Mouse (Mus musculus): ENCODE results near the gene 9430015G10Rik. TPM values are rescaled to one million over a fixed set of nuclear protein-coding genes. Genes with fewer than 3 reads are reported as not detected.

9430015G10Rik gene
- polyA plus RNA-seq (2015; fragmentation: Nextera tagmentation; extraction: Ambion mirVana), result 40.2 and 41.0 TPM in 2 replicates

GRCm38 (mm10) chr4:156109570-156110331 lies at the start of gene 9430015G10Rik:
9430015G10Rik (plus strand) TSS chr4:156109982.
- Histone ChIP-seq H3K36me3 (0 out of 2 replicates have a peak, but pooled peaks cover 3% of the 10 kb centered on the region), H3K4me1 (peaks cover 13% of the 10 kb centered on the region), H3K27ac (replicated peaks) (peak within 1 kb of the TSS; percentile 81), H3K9ac (replicated peaks) (peak within 1 kb of the TSS; percentile 69), H3K9me3 (no peaks in the 10 kb centered on the region), H3K27me3 (no peaks in the 10 kb centered on the region), H3K4me3 (peak within 1 kb of the TSS; percentile 56), H3K4me2 (replicated peaks) (peak within 1 kb of the TSS; percentile 60)
- ATAC-seq (replicated peaks), result peak; percentile 99
- WGBS, result under 1% methylated on average over 60 of the region's 60 CpGs

GRCm38 (mm10) chr4:156063861-156064509 lies 45.8 kb upstream of the 9430015G10Rik start:
- Histone ChIP-seq H3K27ac (replicated peaks) (no peak overlapping the region), H3K9me3 (no peaks in the 10 kb centered on the region), H3K4me2 (replicated peaks) (no peak overlapping the region), H3K27me3 (no peaks in the 10 kb centered on the region), H3K4me3 (no peak overlapping the region), H3K4me1 (no peaks in the 10 kb centered on the region), H3K9ac (replicated peaks) (no peak overlapping the region), H3K36me3 (no peaks in the 10 kb centered on the region)
- 5% methylated on average over 4 of the region's 4 CpGs for WGBS
- no peak for ATAC-seq (replicated peaks)

DNA sequence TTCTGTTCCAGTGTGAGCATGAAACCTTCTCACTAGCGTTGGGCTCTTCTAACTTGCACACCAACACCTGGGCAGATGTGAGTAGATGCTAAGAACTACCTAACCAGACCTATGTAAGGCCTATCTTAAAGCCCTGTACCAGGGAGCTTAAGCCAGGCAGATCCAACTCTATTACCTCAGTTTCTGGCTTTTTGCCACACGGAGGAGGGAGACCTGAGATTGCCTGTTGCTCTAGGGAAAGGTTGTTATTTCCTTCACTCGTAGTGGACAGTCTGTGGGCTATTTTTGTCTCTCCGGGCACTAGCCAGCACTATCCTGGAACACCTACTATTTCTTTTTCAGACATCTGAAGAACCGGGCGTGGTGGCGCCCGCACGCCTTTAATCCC lies 45.3 kb upstream of the 9430015G10Rik start:
- Histone ChIP-seq H3K4me1 (no peaks in the 10 kb centered on the region), H3K36me3 (no peaks in the 10 kb centered on the region), H3K4me2 (replicated peaks) (no peak overlapping the region), H3K27me3 (no peaks in the 10 kb centered on the region), H3K9me3 (no peaks in the 10 kb centered on the region), H3K4me3 (no peak overlapping the region), H3K27ac (replicated peaks) (no peak overlapping the region), H3K9ac (replicated peaks) (no peak overlapping the region)
- 84% methylated on average over 9 of the region's 9 CpGs for WGBS
- ATAC-seq (replicated peaks), result no peak

- 91% methylated on average over 10 of the region's 10 CpGs for WGBS
Measured at GRCm38 (mm10) chr4:156065156-156065894, 44.5 kb upstream of the 9430015G10Rik start.

DNA sequence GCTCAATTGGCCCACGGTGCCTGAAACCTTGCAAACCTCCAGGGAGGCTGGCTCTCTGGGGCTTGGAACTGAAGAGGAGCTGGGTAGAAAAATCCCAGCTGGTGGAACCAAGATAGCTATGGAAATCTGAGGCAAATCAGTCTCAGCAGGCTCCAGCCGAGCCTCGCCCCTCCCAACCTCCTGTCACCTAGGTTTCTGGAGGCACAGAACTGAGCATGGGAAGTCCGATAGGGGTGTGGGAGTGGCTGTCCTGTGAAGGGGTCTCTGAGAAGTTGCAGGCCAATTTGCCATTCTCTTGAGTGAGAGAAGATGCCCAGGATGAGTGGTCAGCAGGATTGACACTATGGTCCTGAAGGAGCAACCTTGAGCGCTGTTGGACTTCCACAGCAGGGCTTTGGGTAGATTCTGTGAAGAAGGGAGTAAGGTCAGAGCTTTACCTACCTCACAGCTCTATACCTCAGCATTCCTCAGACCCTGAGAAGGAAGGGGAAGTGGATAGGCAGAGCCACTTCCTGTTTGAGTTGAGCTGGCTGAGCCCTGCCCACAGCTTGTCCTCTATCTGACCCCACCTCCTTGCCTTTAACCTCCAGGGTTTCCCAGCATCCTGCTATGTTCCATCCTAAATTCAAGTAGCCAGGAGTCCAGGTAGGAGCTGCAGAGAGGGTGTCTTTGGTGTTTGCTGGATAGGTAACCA lies 42.4 kb upstream of the 9430015G10Rik start:
- Histone ChIP-seq H3K4me2 (replicated peaks) (no peak overlapping the region), H3K9ac (replicated peaks) (no peak overlapping the region), H3K4me3 (no peak overlapping the region), H3K9me3 (no peaks in the 10 kb centered on the region), H3K27me3 (no peaks in the 10 kb centered on the region), H3K27ac (replicated peaks) (no peak overlapping the region), H3K36me3 (no peaks in the 10 kb centered on the region), H3K4me1 (peaks cover 9% of the 10 kb centered on the region)
- ATAC-seq (replicated peaks), result no peak
- WGBS, result 83% methylated on average over 5 of the region's 5 CpGs

More at GRCm38 (mm10) chr4:156065156-156065894, 44.5 kb upstream of the 9430015G10Rik start:
- no peak for ATAC-seq (replicated peaks)
- Histone ChIP-seq H3K4me3 (no peak overlapping the region), H3K9me3 (no peaks in the 10 kb centered on the region), H3K9ac (replicated peaks) (no peak overlapping the region), H3K36me3 (no peaks in the 10 kb centered on the region), H3K27ac (replicated peaks) (no peak overlapping the region), H3K4me1 (peaks cover 3% of the 10 kb centered on the region), H3K4me2 (replicated peaks) (no peak overlapping the region), H3K27me3 (no peaks in the 10 kb centered on the region)

DNA sequence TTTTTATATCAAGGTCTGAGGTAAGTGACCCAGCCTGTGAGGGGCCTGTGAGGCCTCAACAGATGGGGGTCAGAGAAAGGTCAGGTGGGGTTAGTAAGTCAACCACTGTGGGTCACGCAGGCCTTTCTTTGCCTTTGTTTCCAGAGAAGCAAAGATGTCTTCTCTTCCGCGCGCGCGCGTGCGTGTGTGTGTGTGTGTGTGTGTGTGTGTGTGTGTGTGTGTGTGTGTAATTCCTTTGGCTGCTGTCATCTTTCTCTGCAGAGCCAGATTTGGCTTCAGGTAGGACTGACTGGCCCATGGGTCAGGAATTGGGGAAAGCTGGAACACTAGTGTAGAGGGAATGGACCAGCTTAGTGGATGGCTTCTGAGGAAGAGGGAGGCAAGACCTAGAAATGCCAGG lies 40.1 kb upstream of the 9430015G10Rik start:
- H3K36me3 ChIP-seq, result no peaks in the 10 kb centered on the region
- H3K27ac ChIP-seq (replicated peaks), result no peak overlapping the region
- H3K4me3 ChIP-seq, result no peak overlapping the region
- H3K9ac ChIP-seq (replicated peaks), result no peak overlapping the region
- 89% methylated on average over 8 of the region's 8 CpGs for WGBS
- no peaks in the 10 kb centered on the region for H3K9me3 ChIP-seq
- H3K4me1 ChIP-seq, result peaks cover 9% of the 10 kb centered on the region
- H3K27me3 ChIP-seq, result no peaks in the 10 kb centered on the region
- no peak overlapping the region for H3K4me2 ChIP-seq (replicated peaks)
- ATAC-seq (replicated peaks), result no peak

GRCm38 (mm10) chr4:156070276-156070675 lies 39.5 kb upstream of the 9430015G10Rik start:
- no peak for ATAC-seq (replicated peaks)
- Histone ChIP-seq H3K9me3 (no peaks in the 10 kb centered on the region), H3K27ac (replicated peaks) (peak overlapping the region; percentile 37; the same call in 1 of the 2 replicates), H3K27me3 (no peaks in the 10 kb centered on the region), H3K4me3 (no peak overlapping the region), H3K4me2 (replicated peaks) (no peak overlapping the region), H3K4me1 (peaks cover 9% of the 10 kb centered on the region), H3K9ac (replicated peaks) (peak overlapping the region; percentile 13; the same call in 1 of the 2 replicates), H3K36me3 (no peaks in the 10 kb centered on the region)
- WGBS, result 40% methylated on average over 6 of the region's 6 CpGs

DNA sequence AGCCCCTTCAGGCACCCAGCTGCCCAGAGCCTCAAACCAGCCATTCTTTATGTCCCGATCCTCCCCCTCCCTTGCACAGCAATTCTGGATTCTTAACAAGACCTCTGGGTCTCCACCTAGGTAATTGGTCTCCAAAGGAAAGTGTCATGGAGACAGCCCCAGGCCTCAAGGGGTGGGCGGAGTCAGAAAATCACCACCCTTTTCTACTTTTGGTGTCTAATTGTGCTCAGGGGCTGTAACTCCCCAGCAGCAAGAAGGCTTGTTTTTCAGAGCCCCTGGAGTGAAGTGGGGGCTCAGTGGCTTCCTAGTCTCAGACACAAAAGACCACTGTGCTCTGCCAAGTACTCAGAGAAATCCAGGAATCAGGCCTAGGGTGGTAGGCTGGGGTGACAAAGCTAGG lies 39.1 kb upstream of the 9430015G10Rik start:
- 15% methylated on average over 2 of the region's 2 CpGs for WGBS
- Histone ChIP-seq H3K27ac (replicated peaks) (0 out of 2 replicates have a peak overlapping the region, but pooled peaks have one; percentile 37), H3K36me3 (no peaks in the 10 kb centered on the region), H3K27me3 (no peaks in the 10 kb centered on the region), H3K9me3 (no peaks in the 10 kb centered on the region), H3K4me3 (no peak overlapping the region), H3K9ac (replicated peaks) (peak overlapping the region; percentile 13; the same call in 1 of the 2 replicates), H3K4me2 (replicated peaks) (no peak overlapping the region), H3K4me1 (peaks cover 9% of the 10 kb centered on the region)
- ATAC-seq (replicated peaks), result peak; percentile 26; the same call in 1 of the 2 replicates

DNA sequence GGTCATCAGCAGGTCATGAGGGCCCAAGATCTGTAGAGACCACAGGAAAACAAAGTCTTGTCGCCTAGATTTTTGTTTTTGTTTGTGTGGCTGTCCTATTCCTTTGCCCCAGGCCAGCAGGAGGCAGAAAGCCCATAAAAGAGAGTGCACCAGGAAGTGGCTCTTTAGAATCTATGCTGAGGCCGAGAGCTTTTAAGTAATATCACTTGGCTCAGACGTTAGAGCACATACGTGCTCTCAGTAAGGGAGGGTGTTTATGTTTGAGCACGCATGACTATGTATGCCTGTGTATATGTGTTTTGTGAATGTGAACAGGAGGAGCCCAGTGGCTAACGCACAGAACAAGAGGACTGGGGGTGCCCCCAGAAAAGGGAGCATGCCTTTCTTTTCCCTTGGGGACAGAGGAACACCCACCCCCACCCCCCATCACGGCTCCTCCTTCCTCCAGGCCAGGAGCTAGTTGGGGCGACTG lies 32.8 kb upstream of the 9430015G10Rik start:
- Histone ChIP-seq H3K27ac (replicated peaks) (no peak overlapping the region), H3K9ac (replicated peaks) (no peak overlapping the region), H3K9me3 (no peaks in the 10 kb centered on the region), H3K27me3 (peaks cover 17% of the 10 kb centered on the region), H3K36me3 (no peaks in the 10 kb centered on the region), H3K4me1 (peaks cover 14% of the 10 kb centered on the region), H3K4me2 (replicated peaks) (peak overlapping the region; percentile 52), H3K4me3 (0 out of 2 replicates have a peak overlapping the region, but pooled peaks have one; percentile 38)
- no peak for ATAC-seq (replicated peaks)
- 9% methylated on average over 8 of the region's 8 CpGs for WGBS

- peak overlapping the region; percentile 38 for H3K4me3 ChIP-seq
- peaks cover 14% of the 10 kb centered on the region for H3K4me1 ChIP-seq
- WGBS, result under 1% methylated on average over 56 of the region's 58 CpGs
- no peaks in the 10 kb centered on the region for H3K36me3 ChIP-seq
- H3K4me2 ChIP-seq (replicated peaks), result peak overlapping the region; percentile 52
- no peaks in the 10 kb centered on the region for H3K9me3 ChIP-seq
- H3K27me3 ChIP-seq, result peaks cover 17% of the 10 kb centered on the region
- peak overlapping the region; percentile 30 for H3K9ac ChIP-seq (replicated peaks)
- no peak overlapping the region for H3K27ac ChIP-seq (replicated peaks)
- peak; percentile 4; the same call in 1 of the 2 replicates for ATAC-seq (replicated peaks)
Measured at GRCm38 (mm10) chr4:156077499-156078301, 32.1 kb upstream of the 9430015G10Rik start.

Measured in forebrain, embryonic 15.5 days (tissue).